Mouse (Mus musculus) effector memory CD4-positive, alpha-beta T cell, adult 7 months (primary cell): ENCODE measurements around the gene Olfr8. TPM values are rescaled to one million over a fixed set of nuclear protein-coding genes. Genes with fewer than 3 reads are reported as not detected.

Experiments
- polyA plus RNA-seq: library from polyadenylated mRNA; unstranded; fragments of 100-300 nt; shearing (Covaris generic); gene quantifications from one replicate; pipeline ENCODE4 v1.2.1, GENCODE M21; 2017

The Olfr8 gene
- not detected for polyA plus RNA-seq

GRCm38 (mm10) chr10:78950336-78950735 lies at the start of gene Olfr8:
TSS of gene Olfr8 (plus strand) at chr10:78950636.

GRCm38 (mm10) chr10:78912871-78913270 lies 37.6 kb upstream of the Olfr8 start, which contains the start of gene Olfr1354:
TSS of gene Olfr1354 (plus strand) at chr10:78913171.

GRCm38 (mm10) chr10:78963009-78963408 lies 12.6 kb downstream of the Olfr8 start, which contains the start of gene Olfr1353:
TSS of gene Olfr1353 (plus strand) at chr10:78963309.

GRCm38 (mm10) chr10:78980750-78981149 lies 30.3 kb downstream of the Olfr8 start, which contains the start of gene Olfr1352:
TSS of gene Olfr1352 (plus strand) at chr10:78981050.

Other genes with a start within 250 kb of the Olfr8 start
- not detected for gene Casp14, start 232.3 kb upstream of the Olfr8 start, polyA plus RNA-seq
- not detected for gene Ccdc105, start 197.6 kb upstream of the Olfr8 start, polyA plus RNA-seq
- not detected for gene Slc1a6, start 170.1 kb upstream of the Olfr8 start, polyA plus RNA-seq
- not detected for gene Olfr1356, start 98.5 kb upstream of the Olfr8 start, polyA plus RNA-seq
- gene Olfr1355, start 75.1 kb upstream of the Olfr8 start, polyA plus RNA-seq: not detected
- not detected for gene Olfr1354, start 37.5 kb upstream of the Olfr8 start, polyA plus RNA-seq
- not detected for gene Olfr1353, start 12.7 kb downstream of the Olfr8 start, polyA plus RNA-seq
- 0.15 TPM for gene Olfr1352, start 30.4 kb downstream of the Olfr8 start, polyA plus RNA-seq
- gene Olfr1351, start 61.8 kb downstream of the Olfr8 start, polyA plus RNA-seq: not detected
- not detected for gene Olfr57, start 78.1 kb downstream of the Olfr8 start, polyA plus RNA-seq
- gene 2610008E11Rik, start 147.0 kb downstream of the Olfr8 start, polyA plus RNA-seq: 13.5 TPM
- gene Vmn2r80, start 198.1 kb downstream of the Olfr8 start, polyA plus RNA-seq: 0.44 TPM